Mouse (Mus musculus): ENCODE measurements around the gene Pvalb. TPM values are rescaled to one million over a fixed set of nuclear protein-coding genes. Genes with fewer than 3 reads are reported as not detected.

Pvalb gene
- total RNA-seq, 1 experiment: not detected

- Histone ChIP-seq H3K9me3 (ENCODE audit: control insufficient read depth, insufficient read depth, low read depth, low read length) (no peaks in the 10 kb centered on the region), H3K4me1 (ENCODE audit: control insufficient read depth in 2 of 2, insufficient read depth in 2 of 2, low read length in 2 of 2, poor library complexity in 1 of 2) (peaks cover 0 to 1% of the 10 kb centered on the region in 2 experiments; a peak in 1 of 4 replicates), H3K9ac (ENCODE audit: insufficient read depth, low read depth, low read length, poor library complexity, severe bottlenecking) (no peak overlapping the region), H3K4me3 (ENCODE audit: insufficient read depth in 1 of 2, low read depth in 1 of 2, low read length in 2 of 2, poor library complexity in 1 of 2, severe bottlenecking in 1 of 2) (no peak overlapping the region), H3K27ac (ENCODE audit: insufficient read depth, low read depth, low read length, poor library complexity, severe bottlenecking) (no peak overlapping the region), H3K36me3 (ENCODE audit: control insufficient read depth, insufficient read depth, low read length, poor library complexity, severe bottlenecking) (no peaks in the 10 kb centered on the region)
- in situ Hi-C loops (cut with MboI; ENCODE audit: low sequenced_read_pairs in 2 of 2, unreplicated experiment in 2 of 2): no loop called here
- no peak for DNase-seq (ENCODE audit: low read depth, low spot score)
- TF ChIP-seq ZC3H11A (IDR thresholded peaks at IDR 0.05; ENCODE audit: borderline replicate concordance, low read depth, low read length) (no peak), MAFK (IDR thresholded peaks at IDR 0.05; ENCODE audit: insufficient read depth, low read depth, low read length) (no peak), HCFC1 (IDR thresholded peaks at IDR 0.05; ENCODE audit: borderline replicate concordance, insufficient read depth, low read length) (no peak), ZNF384 (IDR thresholded peaks at IDR 0.05; ENCODE audit: low read depth, low read length) (no peak), CHD2 (IDR thresholded peaks at IDR 0.05; ENCODE audit: low read depth, low read length) (no peak)
Measured at GRCm38 (mm10) chr15:78231346-78232331, 25.4 kb upstream of the Pvalb start.

GRCm38 (mm10) chr15:78227816-78228215 is 21.6 kb upstream of the Pvalb start:
- DNase-seq (ENCODE audit: low read depth, low spot score): no peak
- in situ Hi-C loops (cut with MboI; ENCODE audit: low sequenced_read_pairs in 2 of 2, unreplicated experiment in 2 of 2): no loop called here
- no peak overlapping the region for H3K9ac ChIP-seq (ENCODE audit: insufficient read depth, low read depth, low read length, poor library complexity, severe bottlenecking)
- no peaks in the 10 kb centered on the region for H3K9me3 ChIP-seq (ENCODE audit: control insufficient read depth, insufficient read depth, low read depth, low read length)
- no peaks in the 10 kb centered on the region for H3K4me1 ChIP-seq (ENCODE audit: control insufficient read depth in 2 of 2, insufficient read depth in 2 of 2, low read length in 2 of 2, poor library complexity in 1 of 2)
- no peak overlapping the region for H3K4me3 ChIP-seq (ENCODE audit: insufficient read depth in 1 of 2, low read depth in 1 of 2, low read length in 2 of 2, poor library complexity in 1 of 2, severe bottlenecking in 1 of 2)
- TF ChIP-seq ZNF384 (IDR thresholded peaks at IDR 0.05; ENCODE audit: low read depth, low read length) (no peak), MAFK (IDR thresholded peaks at IDR 0.05; ENCODE audit: insufficient read depth, low read depth, low read length) (no peak), CHD2 (IDR thresholded peaks at IDR 0.05; ENCODE audit: low read depth, low read length) (no peak), ZC3H11A (IDR thresholded peaks at IDR 0.05; ENCODE audit: borderline replicate concordance, low read depth, low read length) (no peak), HCFC1 (IDR thresholded peaks at IDR 0.05; ENCODE audit: borderline replicate concordance, insufficient read depth, low read length) (no peak)
- H3K27ac ChIP-seq (ENCODE audit: insufficient read depth, low read depth, low read length, poor library complexity, severe bottlenecking): no peak overlapping the region
- no peaks in the 10 kb centered on the region for H3K36me3 ChIP-seq (ENCODE audit: control insufficient read depth, insufficient read depth, low read length, poor library complexity, severe bottlenecking)

- Histone ChIP-seq H3K4me1 (ENCODE audit: control insufficient read depth in 2 of 2, insufficient read depth in 2 of 2, low read length in 2 of 2, poor library complexity in 1 of 2) (no peaks in the 10 kb centered on the region), H3K4me3 (ENCODE audit: insufficient read depth in 1 of 2, low read depth in 1 of 2, low read length in 2 of 2, poor library complexity in 1 of 2, severe bottlenecking in 1 of 2) (no peak overlapping the region), H3K9ac (ENCODE audit: insufficient read depth, low read depth, low read length, poor library complexity, severe bottlenecking) (no peak overlapping the region), H3K27ac (ENCODE audit: insufficient read depth, low read depth, low read length, poor library complexity, severe bottlenecking) (no peak overlapping the region), H3K9me3 (ENCODE audit: control insufficient read depth, insufficient read depth, low read depth, low read length) (no peaks in the 10 kb centered on the region), H3K36me3 (ENCODE audit: control insufficient read depth, insufficient read depth, low read length, poor library complexity, severe bottlenecking) (no peaks in the 10 kb centered on the region)
- DNase-seq (ENCODE audit: low read depth, low spot score): no peak
- TF ChIP-seq CHD2 (IDR thresholded peaks at IDR 0.05; ENCODE audit: low read depth, low read length) (no peak), ZC3H11A (IDR thresholded peaks at IDR 0.05; ENCODE audit: borderline replicate concordance, low read depth, low read length) (no peak), ZNF384 (IDR thresholded peaks at IDR 0.05; ENCODE audit: low read depth, low read length) (no peak), HCFC1 (IDR thresholded peaks at IDR 0.05; ENCODE audit: borderline replicate concordance, insufficient read depth, low read length) (no peak), MAFK (IDR thresholded peaks at IDR 0.05; ENCODE audit: insufficient read depth, low read depth, low read length) (no peak)
- in situ Hi-C loops (cut with MboI; ENCODE audit: low sequenced_read_pairs in 2 of 2, unreplicated experiment in 2 of 2): no loop called here
Measured at GRCm38 (mm10) chr15:78215269-78215668, 9.1 kb upstream of the Pvalb start.

- H3K36me3 ChIP-seq (ENCODE audit: control insufficient read depth, insufficient read depth, low read length, poor library complexity, severe bottlenecking): no peaks in the 10 kb centered on the region
- TF ChIP-seq ZC3H11A (IDR thresholded peaks at IDR 0.05; ENCODE audit: borderline replicate concordance, low read depth, low read length): no peak
- TF ChIP-seq CHD2 (IDR thresholded peaks at IDR 0.05; ENCODE audit: low read depth, low read length): no peak
- in situ Hi-C loops (cut with MboI; ENCODE audit: low sequenced_read_pairs in 2 of 2, unreplicated experiment in 2 of 2): no loop called here
Measured at GRCm38 (mm10) chr15:78211367-78211766, 5.2 kb upstream of the Pvalb start.

More at GRCm38 (mm10) chr15:78211367-78211766, 5.2 kb upstream of the Pvalb start:
- Histone ChIP-seq H3K9me3 (ENCODE audit: control insufficient read depth, insufficient read depth, low read depth, low read length) (no peaks in the 10 kb centered on the region), H3K4me1 (ENCODE audit: control insufficient read depth in 2 of 2, insufficient read depth in 2 of 2, low read length in 2 of 2, poor library complexity in 1 of 2) (no peaks in the 10 kb centered on the region), H3K9ac (ENCODE audit: insufficient read depth, low read depth, low read length, poor library complexity, severe bottlenecking) (no peak overlapping the region), H3K4me3 (ENCODE audit: insufficient read depth in 1 of 2, low read depth in 1 of 2, low read length in 2 of 2, poor library complexity in 1 of 2, severe bottlenecking in 1 of 2) (no peak overlapping the region), H3K27ac (ENCODE audit: insufficient read depth, low read depth, low read length, poor library complexity, severe bottlenecking) (no peak overlapping the region)
- no peak for DNase-seq (ENCODE audit: low read depth, low spot score)

Measured in ES-E14 (cell line).